Mouse (Mus musculus) urinary bladder, postnatal 4 days (tissue): Measurements from ENCODE around the gene Zfp169.

ENCODE experiments used
- DNase-seq, 2 experiments: peaks; one replicate each; pipeline ENCODE4 v3.0.0; 2021 to 2022; ENCODE audit warnings: low spot score in 2 of 2

Zfp169 gene

DNA sequence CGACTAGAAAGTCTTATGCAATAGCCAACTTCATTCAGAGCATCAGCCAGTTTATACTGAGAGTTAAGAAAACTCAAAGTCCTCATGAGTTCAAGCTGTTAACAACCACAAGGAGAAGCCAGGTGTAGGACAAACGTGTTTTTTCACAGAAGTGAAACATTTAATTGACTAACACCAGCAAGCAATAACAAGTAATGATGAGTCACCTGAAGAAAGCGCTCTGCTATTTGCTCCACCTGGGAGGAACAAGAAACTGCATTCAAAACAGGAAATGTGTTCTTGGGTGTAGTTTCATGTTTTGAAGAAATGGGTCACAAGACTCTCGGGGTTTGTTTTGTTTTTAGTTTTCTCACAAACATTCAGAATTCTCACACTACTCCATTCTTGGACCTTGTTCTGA is 2.6 kb upstream of the Zfp169 start:
- no peak for DNase-seq

GRCm38 (mm10) chr13:48508661-48509060 is 4.6 kb downstream of the Zfp169 start:
- no peak for DNase-seq

DNA sequence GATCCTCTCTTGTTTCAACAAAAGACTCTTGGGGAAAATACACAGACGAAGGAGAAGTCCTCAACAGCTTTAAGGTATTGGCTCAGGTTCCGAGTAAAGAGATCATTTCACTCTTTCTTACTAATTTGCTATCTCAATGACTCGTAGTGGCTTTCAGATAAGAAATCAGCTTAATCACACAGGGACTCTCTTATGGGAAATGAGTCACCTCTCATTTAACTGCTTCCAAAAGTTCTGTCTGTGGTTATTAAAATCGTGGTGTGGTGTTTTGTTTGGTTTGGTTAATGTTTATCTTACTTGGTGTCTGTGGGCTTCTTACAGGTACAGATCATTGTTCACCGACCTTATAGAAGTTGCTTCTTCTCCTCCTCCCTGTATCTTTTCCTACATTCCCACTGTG is 10.8 kb downstream of the Zfp169 start:
- DNase-seq, result no peak

DNA sequence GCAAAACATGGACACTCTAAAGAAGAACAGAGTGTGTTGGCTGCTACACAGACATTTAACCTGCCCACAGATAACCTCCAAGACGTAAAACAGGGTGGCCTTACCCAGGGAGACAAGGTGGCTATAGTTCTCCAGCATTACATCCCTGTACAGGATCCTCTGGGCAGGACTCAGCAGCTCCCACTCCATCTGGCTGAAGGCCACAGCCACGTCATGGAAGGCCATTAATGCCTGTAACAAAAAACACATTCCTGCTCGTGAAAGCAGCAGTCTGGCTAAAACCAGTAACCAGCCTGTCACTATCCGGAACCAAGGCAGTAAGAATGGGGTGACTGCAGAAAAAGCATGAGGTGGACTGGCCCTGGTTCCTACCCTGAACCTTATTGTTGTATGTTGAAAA is 14.6 kb downstream of the Zfp169 start:
- peak; percentile 44 to 77 for DNase-seq

DNA sequence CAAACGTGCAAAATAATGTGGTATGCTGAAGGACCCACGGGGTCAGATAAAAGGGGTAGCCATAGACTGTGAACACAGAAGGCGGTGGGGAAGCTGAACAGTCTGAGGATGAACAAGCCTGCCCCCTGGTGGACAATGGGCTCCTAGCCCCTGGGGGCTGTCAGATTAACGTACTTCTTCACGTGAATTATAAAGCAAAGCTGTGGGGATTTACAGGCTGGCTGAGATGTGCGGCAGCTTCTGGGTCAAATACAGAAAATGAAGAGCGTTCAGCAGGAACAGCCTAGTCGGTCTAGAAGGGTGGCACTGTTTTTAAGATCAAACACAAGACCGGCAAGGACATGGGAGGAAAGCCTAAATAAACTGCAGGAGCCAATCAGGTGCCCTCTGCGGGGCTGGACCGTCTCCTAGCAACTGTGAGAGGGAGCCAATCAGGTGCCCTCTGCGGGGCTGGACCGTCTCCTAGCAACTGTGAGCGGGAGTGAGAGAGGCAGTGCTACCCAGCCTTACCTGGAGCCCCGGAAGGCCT is 15.5 kb downstream of the Zfp169 start:
- peak in 1 of 2 experiments; percentile 67 for DNase-seq

DNA sequence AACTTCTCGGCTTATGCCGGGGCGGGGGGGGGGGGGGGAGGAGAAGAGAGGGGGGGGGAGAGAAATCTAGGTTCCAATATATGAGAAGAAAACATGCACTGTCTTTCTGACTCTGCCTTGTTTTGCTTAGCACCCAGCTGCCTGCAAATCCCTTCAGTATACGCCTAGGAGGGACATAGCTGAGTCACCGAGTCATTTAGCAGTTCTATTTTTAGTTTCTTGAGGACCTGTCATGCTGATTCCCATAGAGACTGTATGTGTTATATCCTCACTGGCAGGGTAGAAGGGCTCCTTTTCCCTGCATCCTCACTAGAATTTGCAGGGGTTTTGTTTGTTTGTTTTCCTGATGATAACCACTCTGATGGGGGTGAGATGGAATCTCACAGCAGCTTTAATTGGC is 20.1 kb downstream of the Zfp169 start:
- DNase-seq, result no peak

DNA sequence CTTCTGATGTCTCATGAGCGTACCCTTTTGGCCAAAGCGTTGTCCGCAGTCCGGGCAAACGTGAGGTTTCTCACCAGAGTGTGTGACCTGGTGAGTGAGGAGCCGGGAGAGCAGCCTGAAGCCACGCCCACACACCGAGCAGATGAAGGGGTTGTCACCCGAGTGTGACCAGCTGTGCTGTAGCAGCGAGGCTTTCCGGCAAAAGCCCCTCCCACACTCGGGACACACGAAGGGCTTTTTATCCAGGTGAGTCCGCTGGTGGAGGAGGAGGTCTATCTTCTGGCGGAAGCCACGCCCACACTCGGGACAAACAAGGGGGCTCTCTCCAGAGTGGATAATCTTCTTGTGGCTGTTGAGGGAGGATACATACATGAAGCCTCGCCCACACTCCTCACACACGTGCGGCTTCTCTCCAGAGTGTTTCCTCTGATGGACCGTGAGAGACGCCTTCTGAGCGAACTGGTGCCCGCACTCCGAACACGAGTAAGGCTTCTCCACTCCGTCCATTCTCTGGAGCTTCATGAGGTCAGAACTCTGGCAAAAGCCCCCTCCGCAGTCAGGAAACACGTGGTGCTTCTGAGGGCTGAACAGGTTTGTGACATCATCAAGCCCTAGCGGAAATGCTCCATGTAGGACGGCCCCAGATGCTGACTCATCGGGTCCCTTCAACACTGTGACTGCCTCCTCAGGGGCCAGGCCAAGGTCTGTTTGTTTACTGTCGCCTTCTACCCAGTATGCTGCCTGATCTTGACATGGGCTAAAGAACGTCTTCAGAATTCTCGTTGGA is 22.7 kb downstream of the Zfp169 start:
- DNase-seq, result no peak

DNA sequence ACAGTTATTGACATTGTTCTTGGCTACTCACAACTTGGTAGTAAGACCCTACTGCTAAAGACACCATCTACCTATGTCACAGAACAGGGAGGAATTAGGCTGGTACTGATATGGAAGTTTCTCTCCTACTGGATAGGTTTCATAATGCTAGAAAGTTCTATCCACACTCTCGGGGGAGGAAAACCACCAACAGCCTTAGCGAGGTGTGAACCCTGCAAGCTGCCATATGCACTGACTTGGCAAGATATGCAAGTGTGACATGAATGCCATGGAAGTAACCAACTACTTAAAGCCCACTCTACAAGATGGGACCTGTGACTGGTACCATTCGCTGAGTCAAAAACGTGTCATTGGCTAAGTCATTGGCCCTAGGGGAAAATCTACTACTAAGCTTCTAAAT is 29.6 kb downstream of the Zfp169 start:
- DNase-seq, result no peak

DNA sequence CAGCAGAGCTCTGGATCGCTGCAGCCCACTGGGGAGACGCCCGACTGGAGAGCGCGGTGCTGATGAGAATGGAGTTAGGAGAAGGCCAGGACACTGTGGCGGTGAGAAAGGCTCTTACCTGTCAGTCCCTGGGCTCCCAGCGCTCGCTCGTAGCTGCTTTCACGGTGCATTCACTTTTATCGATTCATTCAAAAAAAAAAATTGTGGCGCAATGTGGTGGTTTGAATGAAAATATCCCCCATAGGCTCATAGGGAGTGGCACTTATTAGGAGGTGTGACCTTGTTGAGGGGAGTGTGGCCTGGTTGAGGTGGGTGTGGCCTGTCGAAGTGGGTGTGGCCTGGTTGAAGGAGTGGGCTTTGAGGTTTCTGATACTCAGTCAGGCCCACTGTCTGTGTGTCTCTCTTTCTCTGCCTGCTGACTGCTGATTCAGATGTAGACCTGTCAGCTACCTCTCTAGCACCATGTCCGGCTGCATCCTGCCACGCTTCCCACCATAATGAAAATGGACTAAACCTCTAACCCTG is 44.5 kb downstream of the Zfp169 start:
- no peak for DNase-seq

DNA sequence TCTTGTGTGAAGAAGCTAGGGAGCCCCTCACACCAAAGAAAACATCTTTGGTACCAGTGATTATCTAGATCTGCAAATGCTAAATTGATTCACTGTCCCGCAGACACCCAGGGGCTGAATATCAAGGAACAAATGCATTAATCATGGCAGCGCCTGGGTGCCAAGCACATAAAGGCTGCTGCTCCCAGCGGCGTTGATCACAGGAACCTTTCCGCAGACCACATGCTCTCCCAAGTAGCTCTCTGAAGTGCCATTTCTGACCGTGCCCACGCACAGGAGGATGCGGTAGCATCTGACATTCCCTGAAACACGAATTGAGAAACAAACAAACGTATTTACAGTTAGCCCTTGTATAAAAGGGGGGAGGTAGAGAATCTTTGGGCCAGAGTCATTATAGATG is 47.1 kb downstream of the Zfp169 start:
- DNase-seq, result no peak

GRCm38 (mm10) chr13:48464170-48464569 is 49.1 kb downstream of the Zfp169 start:
- DNase-seq, result peak; percentile 41 to 73

DNA sequence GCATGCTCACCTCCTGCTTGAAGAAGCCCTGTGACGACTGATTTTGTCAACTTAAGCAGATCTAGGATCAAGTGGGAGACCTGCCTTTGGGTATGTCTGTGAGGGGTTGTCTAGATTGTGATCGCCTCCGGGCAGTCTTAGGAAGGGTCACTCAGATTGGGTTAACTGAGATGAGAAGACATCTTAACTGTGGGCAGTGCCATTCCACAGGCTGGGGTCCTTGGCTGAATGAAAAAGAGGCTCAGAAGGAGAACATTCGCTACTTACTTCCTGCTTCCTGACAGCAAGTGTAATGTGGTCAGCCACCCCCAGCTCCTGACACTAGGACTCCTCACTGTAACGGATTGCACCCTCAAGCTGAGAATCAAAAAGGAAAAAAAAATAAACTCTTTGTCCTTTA is 54.0 kb downstream of the Zfp169 start:
- no peak for DNase-seq

DNA sequence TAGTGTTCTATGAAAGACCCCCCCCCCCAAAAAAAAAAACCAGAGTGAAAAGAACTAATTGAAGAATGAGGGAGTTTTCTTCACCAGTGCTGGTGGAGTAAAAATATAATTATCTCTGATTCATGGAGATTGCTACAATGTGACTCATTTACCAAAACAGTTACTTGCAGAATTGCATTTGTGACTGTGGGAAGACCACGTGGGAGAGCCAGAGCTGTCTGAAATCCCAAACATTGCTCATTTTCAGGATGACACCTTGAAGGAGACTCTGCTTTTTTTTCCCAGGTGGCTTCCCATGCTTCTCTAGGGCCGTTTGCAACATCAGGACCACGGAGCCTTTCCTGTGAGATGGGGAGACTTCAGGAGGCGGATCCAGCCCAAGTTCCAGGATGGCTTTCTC is 65.1 kb downstream of the Zfp169 start:
- DNase-seq, result no peak

DNA sequence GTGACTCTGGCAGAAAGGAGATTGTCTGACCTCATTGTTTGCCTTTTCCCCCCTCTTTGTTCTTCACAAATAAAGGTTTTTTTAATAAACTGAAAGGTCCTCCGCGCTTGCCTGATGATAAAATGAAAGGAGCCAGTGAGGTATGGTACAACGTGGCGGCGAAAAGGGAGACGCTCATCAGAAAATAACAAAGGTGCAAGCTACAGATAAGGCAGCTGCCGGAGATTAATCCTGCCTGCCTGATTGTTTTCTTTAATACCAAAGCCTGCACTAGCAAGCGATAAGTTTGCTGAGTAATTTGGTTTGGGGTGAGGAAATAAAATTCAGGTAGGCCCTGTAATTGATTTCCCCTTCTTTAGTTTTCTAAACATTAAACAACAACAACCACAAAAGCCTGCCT is 69.3 kb downstream of the Zfp169 start:
- no peak for DNase-seq

GRCm38 (mm10) chr13:48438321-48438720 is 74.9 kb downstream of the Zfp169 start:
- no peak for DNase-seq
